Mouse (Mus musculus): ENCODE results near the gene Prkca. TPM values are rescaled to one million over a fixed set of nuclear protein-coding genes. Genes with fewer than 3 reads are reported as not detected.

Gene Prkca
- polyA plus RNA-seq, 1 experiment from 2014 or later = 5.4 TPM

DNA sequence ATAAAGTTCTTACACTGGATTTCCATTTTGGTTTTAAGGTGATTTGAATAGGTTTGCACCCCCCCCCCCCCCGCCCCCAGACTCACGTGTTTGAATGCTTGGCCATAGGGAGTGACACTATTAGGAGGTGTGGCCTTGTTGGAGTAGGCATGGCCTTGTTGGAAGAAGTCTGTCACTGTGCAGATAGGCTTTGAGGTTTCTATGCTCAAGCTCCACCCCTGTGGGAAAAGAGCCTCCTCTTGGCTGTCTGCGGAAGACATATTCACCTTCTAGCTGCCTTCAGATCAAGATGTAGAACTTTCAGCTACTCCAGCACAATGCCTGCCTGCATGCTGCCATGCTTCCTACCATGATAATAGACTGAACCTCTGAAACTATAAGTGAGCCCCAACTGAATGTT is 49.9 kb downstream of the Prkca start:
- Histone ChIP-seq H3K4me2 (replicated peaks) (no peak overlapping the region), H3K27me3 (no peaks in the 10 kb centered on the region), H3K27ac (replicated peaks) (no peak overlapping the region), H3K9ac (replicated peaks) (no peak overlapping the region), H3K4me3 (no peak overlapping the region), H3K36me3 (no peaks in the 10 kb centered on the region), H3K4me1 (peaks cover 13% of the 10 kb centered on the region; the same call in 1 of the 2 replicates), H3K9me3 (peaks cover under 1% of the 10 kb centered on the region; the same call in 1 of the 2 replicates)
- no peak for ATAC-seq (ENCODE audit: low FRiP score, low read depth)
- 79% methylated on average over 3 of the region's 3 CpGs for WGBS

DNA sequence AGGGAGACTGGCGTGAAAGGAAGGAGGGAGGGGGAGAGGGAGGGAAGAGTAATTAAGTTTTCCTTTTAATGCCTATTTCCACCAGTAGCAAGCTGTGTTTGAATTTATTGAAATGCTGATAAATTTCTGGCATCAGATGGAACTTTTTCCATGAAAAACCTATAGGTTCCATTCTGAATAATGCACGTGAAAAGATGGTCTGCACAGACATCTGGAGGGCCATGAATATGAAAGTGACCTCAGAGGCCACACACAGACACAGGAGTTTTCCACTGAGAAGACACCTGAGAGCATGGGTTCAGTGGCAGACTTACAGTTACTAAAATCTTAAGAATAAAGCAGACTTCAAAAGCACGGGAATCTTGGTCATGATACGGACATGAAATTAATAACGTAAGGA is 54.5 kb downstream of the Prkca start:
- no peak for ATAC-seq (ENCODE audit: low FRiP score, low read depth)
- no peak overlapping the region for H3K4me2 ChIP-seq (replicated peaks)
- peaks cover 5% of the 10 kb centered on the region; the same call in 1 of the 2 replicates for H3K9me3 ChIP-seq
- no peak overlapping the region for H3K9ac ChIP-seq (replicated peaks)
- H3K27me3 ChIP-seq = no peaks in the 10 kb centered on the region
- H3K36me3 ChIP-seq = no peaks in the 10 kb centered on the region
- peaks cover 11% of the 10 kb centered on the region for H3K4me1 ChIP-seq
- no peak overlapping the region for H3K4me3 ChIP-seq
- WGBS = 92% methylated on average over 5 of the region's 5 CpGs
- no peak overlapping the region for H3K27ac ChIP-seq (replicated peaks)

DNA sequence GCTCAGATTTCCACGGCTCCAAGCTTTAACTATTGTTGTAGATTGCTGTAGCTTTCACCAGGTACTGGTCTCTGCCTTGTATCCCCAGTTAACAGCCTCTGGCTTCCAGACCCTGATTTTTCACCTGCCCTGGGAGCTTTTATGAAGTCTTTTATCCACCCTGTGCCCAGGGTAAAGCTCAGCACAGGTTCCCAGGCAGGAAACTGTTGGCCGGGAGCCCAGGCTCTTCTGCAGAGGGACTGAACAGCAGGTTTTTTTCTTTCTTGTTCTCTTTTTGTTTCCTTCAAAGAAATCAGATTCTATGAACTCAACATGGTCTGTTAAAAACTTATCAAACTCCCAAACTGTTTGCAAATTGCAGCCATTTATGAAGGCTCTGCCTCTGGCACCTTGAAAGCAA is 56.4 kb downstream of the Prkca start:
- WGBS = 76% methylated on average over 2 of the region's 2 CpGs
- no peak overlapping the region for H3K4me2 ChIP-seq (replicated peaks)
- ATAC-seq (ENCODE audit: low FRiP score, low read depth) = no peak
- peaks cover 11% of the 10 kb centered on the region for H3K4me1 ChIP-seq
- H3K27ac ChIP-seq (replicated peaks) = no peak overlapping the region
- no peak overlapping the region for H3K4me3 ChIP-seq
- H3K9ac ChIP-seq (replicated peaks) = no peak overlapping the region
- no peaks in the 10 kb centered on the region for H3K36me3 ChIP-seq
- peaks cover 5% of the 10 kb centered on the region; the same call in 1 of the 2 replicates for H3K9me3 ChIP-seq
- H3K27me3 ChIP-seq = no peaks in the 10 kb centered on the region

DNA sequence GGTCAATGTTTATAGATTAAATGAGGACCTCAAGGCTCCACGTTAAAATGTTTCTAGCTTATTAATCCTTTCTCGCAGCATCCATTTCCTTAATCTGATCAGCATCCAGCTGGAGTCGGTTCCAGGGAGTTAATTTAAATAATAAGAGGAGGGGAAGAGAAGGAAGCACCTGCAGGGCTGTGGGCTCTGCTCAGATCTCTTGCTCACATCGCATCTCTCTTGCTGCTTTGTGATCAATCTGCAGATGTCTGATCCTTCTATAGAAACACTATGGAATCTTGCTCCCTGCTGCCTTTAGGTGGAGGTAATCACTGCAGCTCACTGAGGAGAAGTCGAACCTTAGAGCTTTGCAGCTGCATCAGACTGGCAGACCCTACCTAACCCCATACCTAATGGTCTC is 58.7 kb downstream of the Prkca start:
- H3K27me3 ChIP-seq = no peaks in the 10 kb centered on the region
- 18% methylated on average over 5 of the region's 5 CpGs for WGBS
- H3K4me3 ChIP-seq = no peak overlapping the region
- no peak overlapping the region; the same call in 1 of the 2 replicates for H3K9ac ChIP-seq (replicated peaks)
- peaks cover 5% of the 10 kb centered on the region; the same call in 1 of the 2 replicates for H3K9me3 ChIP-seq
- peak overlapping the region; percentile 39; the same call in 1 of the 2 replicates for H3K27ac ChIP-seq (replicated peaks)
- no peak for ATAC-seq (ENCODE audit: low FRiP score, low read depth)
- H3K4me1 ChIP-seq = peaks cover 16% of the 10 kb centered on the region
- H3K4me2 ChIP-seq (replicated peaks) = no peak overlapping the region
- H3K36me3 ChIP-seq = no peaks in the 10 kb centered on the region

DNA sequence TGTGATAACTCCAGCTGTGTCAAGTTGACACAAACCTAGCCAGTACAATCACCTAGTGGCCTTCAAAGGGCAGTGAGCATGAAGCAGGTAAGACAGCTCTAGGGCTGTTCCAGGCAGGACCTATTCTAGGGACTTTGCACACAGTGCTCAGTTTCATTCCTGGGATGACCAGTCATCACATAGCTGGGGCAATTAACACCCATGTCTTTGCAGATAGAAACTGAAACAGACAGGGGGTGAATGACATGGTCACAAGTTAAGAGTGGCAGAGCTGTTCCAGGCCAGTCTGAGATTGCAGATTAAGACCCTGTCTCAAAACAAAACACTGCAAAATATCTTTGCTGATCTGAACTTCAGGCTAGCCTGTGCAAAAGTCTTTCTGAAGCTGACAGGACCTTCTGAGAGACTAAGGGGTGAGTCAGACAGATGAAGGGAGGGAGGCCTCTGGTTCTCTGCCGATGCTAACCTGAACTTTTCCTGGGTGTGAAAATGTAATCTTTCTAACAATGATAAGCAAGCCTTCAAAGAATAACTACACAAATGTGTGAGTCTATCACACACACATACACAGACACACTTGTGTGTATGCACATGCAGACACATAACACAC is 60.8 kb downstream of the Prkca start:
- Histone ChIP-seq H3K27ac (replicated peaks) (no peak overlapping the region), H3K9me3 (no peaks in the 10 kb centered on the region), H3K4me2 (replicated peaks) (no peak overlapping the region), H3K4me1 (peaks cover 21% of the 10 kb centered on the region), H3K36me3 (no peaks in the 10 kb centered on the region), H3K27me3 (no peaks in the 10 kb centered on the region), H3K9ac (replicated peaks) (no peak overlapping the region), H3K4me3 (no peak overlapping the region)
- ATAC-seq (ENCODE audit: low FRiP score, low read depth) = no peak
- WGBS = 85% methylated on average over 1 of the region's 1 CpGs

DNA sequence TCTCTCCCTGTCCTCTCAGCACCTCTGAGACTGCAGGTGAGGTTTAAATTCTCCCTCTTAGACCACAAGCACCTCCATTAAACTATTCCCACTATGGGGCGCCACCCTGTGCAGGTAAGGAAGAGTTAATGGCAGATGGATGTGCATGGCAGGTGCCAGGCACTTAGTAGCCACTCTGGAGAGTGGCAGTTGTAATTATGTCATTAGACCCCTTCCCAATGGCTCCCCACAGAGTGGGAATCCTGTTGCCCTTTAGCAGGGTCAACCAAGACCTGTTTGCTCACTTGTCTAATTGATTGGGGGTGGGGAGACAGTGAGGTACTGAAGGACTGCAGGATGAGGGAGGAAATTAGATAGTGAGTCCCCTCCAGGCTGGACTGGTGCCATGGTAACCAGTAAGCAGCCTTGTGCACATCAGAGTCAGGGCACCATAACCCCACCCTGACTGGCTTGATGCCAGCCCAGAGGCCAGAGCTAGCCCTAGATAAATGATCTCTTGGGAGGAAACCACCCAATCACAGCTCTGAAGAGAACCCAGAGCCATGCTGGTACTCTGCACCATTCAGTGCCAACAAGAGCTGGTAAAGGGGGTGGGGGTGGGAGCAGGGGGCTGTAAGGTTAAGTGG is 63.9 kb downstream of the Prkca start:
- H3K4me2 ChIP-seq (replicated peaks) = no peak overlapping the region
- 87% methylated on average over 1 of the region's 1 CpGs for WGBS

DNA sequence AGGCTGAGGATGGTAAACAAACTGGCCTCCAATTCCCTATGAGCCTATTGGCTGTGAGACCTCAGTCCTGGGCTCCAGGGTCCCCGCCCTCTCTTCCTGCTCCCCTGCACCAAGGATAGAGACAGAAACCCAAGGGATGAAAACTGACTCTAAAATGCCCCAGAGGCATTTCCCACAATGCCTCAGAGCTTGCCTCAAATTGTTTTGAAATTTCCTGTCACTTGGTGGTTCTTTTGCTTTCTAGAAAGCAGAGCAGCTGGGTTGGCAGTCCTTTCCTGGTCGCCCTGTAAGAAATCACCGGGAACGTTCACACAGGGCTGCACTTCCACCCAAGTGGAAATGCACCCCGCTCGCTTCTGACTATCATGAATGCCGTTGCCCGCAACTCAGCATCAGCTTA is 66.6 kb downstream of the Prkca start:
- Histone ChIP-seq H3K27ac (replicated peaks) (no peak overlapping the region), H3K4me2 (replicated peaks) (no peak overlapping the region), H3K9me3 (no peaks in the 10 kb centered on the region), H3K4me1 (peaks cover 10% of the 10 kb centered on the region), H3K36me3 (no peaks in the 10 kb centered on the region), H3K27me3 (no peaks in the 10 kb centered on the region), H3K9ac (replicated peaks) (no peak overlapping the region), H3K4me3 (no peak overlapping the region)
- 85% methylated on average over 8 of the region's 8 CpGs for WGBS
- ATAC-seq (ENCODE audit: low FRiP score, low read depth) = no peak

More for the DNA sequence above, 63.9 kb downstream of the Prkca start:
- Histone ChIP-seq H3K27ac (replicated peaks) (no peak overlapping the region), H3K9me3 (no peaks in the 10 kb centered on the region), H3K4me1 (peaks cover 16% of the 10 kb centered on the region), H3K27me3 (no peaks in the 10 kb centered on the region), H3K9ac (replicated peaks) (no peak overlapping the region), H3K4me3 (no peak overlapping the region), H3K36me3 (no peaks in the 10 kb centered on the region)
- peak; percentile 38; the same call in 1 of the 2 replicates for ATAC-seq (ENCODE audit: low FRiP score, low read depth)

DNA sequence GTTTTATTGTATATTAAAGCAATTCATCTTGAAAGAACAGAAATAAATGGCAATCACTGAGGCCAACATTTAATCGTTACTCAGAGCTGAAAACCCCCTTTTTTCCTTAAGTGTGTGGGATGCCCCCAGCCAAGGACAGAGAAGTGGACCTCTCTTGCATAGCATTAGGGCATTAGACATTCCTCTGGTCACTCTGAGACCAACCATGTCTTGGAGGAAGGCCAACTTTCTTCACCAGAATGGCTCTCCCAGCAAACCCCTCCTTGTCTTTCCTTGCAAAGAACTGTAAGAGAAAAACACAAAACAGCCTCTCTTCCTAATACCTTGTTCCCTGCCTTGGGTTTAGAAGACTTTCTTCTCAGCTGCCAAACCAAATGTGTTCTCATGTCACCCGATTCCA is 67.6 kb downstream of the Prkca start:
- Histone ChIP-seq H3K36me3 (no peaks in the 10 kb centered on the region), H3K4me3 (no peak overlapping the region), H3K27me3 (peaks cover 6% of the 10 kb centered on the region), H3K9ac (replicated peaks) (no peak overlapping the region), H3K27ac (replicated peaks) (no peak overlapping the region), H3K9me3 (no peaks in the 10 kb centered on the region), H3K4me1 (peaks cover 15% of the 10 kb centered on the region), H3K4me2 (replicated peaks) (no peak overlapping the region)
- no peak for ATAC-seq (ENCODE audit: low FRiP score, low read depth)
- WGBS = 82% methylated on average over 2 of the region's 2 CpGs

DNA sequence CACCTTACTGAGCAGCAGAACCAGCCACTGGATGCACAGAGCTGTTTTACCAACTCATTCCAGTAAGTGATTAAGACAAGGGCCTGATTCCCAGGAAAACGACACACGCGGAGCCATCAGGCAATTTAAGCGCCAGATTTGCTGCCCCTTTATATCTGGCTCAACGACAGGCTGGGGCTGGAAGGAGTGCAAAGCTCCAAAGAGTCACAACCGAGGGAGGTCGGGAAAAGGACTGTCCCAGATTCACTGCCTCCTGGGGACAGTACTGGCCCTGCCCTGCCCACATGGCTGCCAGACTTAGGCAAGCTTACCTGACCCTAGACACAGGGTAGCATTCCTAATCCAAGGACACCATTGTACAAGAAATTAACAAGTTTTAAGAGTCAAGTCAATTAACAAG is 69.7 kb downstream of the Prkca start:
- H3K4me3 ChIP-seq = no peak overlapping the region
- H3K9me3 ChIP-seq = no peaks in the 10 kb centered on the region
- ATAC-seq (ENCODE audit: low FRiP score, low read depth) = no peak
- H3K27me3 ChIP-seq = peaks cover 11% of the 10 kb centered on the region
- no peaks in the 10 kb centered on the region for H3K36me3 ChIP-seq
- peaks cover 24% of the 10 kb centered on the region for H3K4me1 ChIP-seq
- H3K4me2 ChIP-seq (replicated peaks) = no peak overlapping the region
- H3K27ac ChIP-seq (replicated peaks) = no peak overlapping the region
- no peak overlapping the region for H3K9ac ChIP-seq (replicated peaks)
- 47% methylated on average over 7 of the region's 7 CpGs for WGBS

DNA sequence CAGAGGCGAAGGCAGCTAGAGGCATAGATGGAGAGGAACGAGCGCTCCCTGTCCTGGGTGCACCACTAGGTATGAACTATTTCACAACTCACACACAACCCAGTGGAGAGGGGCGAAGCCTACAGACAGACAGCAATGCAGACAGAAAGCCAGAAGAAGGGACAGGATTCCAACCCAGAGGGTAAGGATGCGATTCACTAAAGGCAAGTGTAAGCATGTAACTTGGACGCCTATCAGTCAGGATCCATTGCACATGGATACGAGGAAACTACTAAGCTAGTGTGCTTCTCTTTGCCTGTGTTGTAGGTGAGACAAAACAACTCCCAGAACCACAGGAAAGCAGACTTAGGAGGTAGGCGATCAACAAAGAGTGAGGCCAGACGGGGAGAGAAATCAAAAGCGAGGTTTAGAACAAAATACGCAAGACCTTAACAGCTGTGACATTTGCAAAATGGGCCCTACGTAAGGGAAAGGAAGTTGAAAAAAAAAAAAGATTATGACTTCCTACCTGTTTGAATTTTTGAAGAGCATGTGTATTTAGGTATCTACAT is 70.2 kb downstream of the Prkca start:
- ATAC-seq (ENCODE audit: low FRiP score, low read depth) = no peak
- WGBS = 93% methylated on average over 12 of the region's 12 CpGs

DNA sequence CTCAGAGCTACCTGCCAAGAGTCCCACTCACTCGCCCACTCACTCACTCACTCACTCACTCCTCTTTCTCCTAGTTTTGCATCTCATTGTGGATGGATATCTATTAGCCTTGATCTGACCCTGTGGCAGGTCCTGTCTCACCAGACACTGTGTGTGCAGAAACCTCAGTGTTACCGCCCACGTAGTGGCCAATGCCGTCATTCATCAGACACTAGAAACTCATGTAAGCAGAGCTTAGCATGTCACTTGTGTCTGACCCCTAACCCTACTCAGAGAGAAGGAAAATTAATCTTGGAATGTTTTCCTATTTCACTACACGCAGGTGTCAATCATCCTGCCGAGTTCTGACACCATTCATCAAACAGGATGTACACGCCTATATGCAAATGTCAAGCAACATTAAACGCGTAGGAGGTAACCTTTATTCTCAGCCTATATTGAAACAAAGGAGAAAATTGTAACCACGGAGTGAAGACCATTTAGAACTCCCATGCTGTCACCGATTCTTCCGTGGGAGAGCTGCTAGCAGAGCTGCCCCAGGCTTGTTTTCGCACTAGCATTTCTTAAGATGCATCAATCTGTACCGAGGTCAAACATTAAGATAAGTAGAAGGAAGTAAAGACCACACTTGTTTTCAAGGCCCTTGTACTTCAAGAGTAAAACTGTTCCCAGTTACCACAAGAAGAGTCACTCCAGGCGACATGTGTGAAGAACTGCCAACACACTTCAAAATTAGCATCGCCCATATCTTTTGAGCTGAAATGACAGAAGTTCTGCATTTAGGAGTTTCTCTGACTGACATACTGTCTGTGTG is 70.9 kb downstream of the Prkca start:
- peaks cover 17% of the 10 kb centered on the region for H3K27me3 ChIP-seq
- no peak overlapping the region for H3K9ac ChIP-seq (replicated peaks)
- H3K9me3 ChIP-seq = no peaks in the 10 kb centered on the region
- peaks cover 33% of the 10 kb centered on the region for H3K4me1 ChIP-seq
- 88% methylated on average over 16 of the region's 16 CpGs for WGBS
- H3K4me2 ChIP-seq (replicated peaks) = no peak overlapping the region
- H3K27ac ChIP-seq (replicated peaks) = no peak overlapping the region
- ATAC-seq (ENCODE audit: low FRiP score, low read depth) = no peak
- H3K36me3 ChIP-seq = no peaks in the 10 kb centered on the region
- no peak overlapping the region for H3K4me3 ChIP-seq

More for the DNA sequence above, 70.2 kb downstream of the Prkca start:
- Histone ChIP-seq H3K4me1 (peaks cover 30% of the 10 kb centered on the region), H3K4me2 (replicated peaks) (no peak overlapping the region), H3K9ac (replicated peaks) (no peak overlapping the region), H3K4me3 (no peak overlapping the region), H3K27ac (replicated peaks) (no peak overlapping the region), H3K27me3 (peaks cover 12% of the 10 kb centered on the region), H3K36me3 (no peaks in the 10 kb centered on the region), H3K9me3 (no peaks in the 10 kb centered on the region)

DNA sequence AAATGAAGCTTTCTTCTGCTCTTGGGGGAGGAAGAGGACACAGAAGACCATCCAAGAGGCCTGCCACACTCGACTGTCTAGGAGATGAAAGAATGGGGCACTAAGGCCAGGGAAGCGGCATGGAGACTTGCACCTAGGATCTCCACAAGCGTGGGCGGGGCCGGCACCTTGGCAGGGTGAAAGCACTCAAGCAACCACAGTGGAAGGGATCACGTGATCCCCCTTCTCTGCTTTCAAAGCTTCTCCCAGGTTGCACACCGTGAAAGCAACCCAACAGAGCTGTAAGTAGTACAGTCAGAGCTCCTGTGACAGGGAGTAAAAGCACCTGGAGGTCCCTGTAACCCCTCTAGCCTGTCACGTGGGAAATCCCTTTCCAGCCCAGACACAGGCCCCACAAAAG is 72.4 kb downstream of the Prkca start:
- no peaks in the 10 kb centered on the region for H3K36me3 ChIP-seq
- H3K4me1 ChIP-seq = peaks cover 33% of the 10 kb centered on the region

More for the DNA sequence above, 72.4 kb downstream of the Prkca start:
- no peak overlapping the region for H3K27ac ChIP-seq (replicated peaks)
- H3K4me3 ChIP-seq = no peak overlapping the region
- no peak overlapping the region for H3K4me2 ChIP-seq (replicated peaks)
- H3K9ac ChIP-seq (replicated peaks) = no peak overlapping the region
- peaks cover 20% of the 10 kb centered on the region for H3K27me3 ChIP-seq
- no peaks in the 10 kb centered on the region for H3K9me3 ChIP-seq
- no peak for ATAC-seq (ENCODE audit: low FRiP score, low read depth)
- 59% methylated on average over 8 of the region's 8 CpGs for WGBS
